Mouse (Mus musculus): ENCODE measurements around the gene Prdm5.

- no peak for TF ChIP-seq POLR2A (IDR thresholded peaks at IDR 0.05; ENCODE audit: insufficient read depth, low read length)
- TF ChIP-seq CTCF (IDR thresholded peaks at IDR 0.05; ENCODE audit: low read depth, low read length), result no peak
Observed at GRCm38 (mm10) chr6:65834013-65834412, 55.2 kb downstream of the Prdm5 start.

Measured in ES-Bruce4 (cell line).